Mouse (Mus musculus): Measurements from ENCODE around the gene Rpl3.

Gene Rpl3

GRCm38 (mm10) chr15:80115256-80115655 is 23.6 kb upstream of the Rpl3 start:
- in situ Hi-C loops (cut with MseI, MboI) = no loop called here

GRCm38 (mm10) chr15:80114414-80114813 is 22.7 kb upstream of the Rpl3 start:
- in situ Hi-C loops (cut with MseI, MboI) = no loop called here

- in situ Hi-C loops (cut with MseI, MboI) = no loop called here
Measured at GRCm38 (mm10) chr15:80112499-80112898, 20.8 kb upstream of the Rpl3 start.

GRCm38 (mm10) chr15:80111436-80111835 is 19.8 kb upstream of the Rpl3 start:
- in situ Hi-C loops (cut with MseI, MboI) = no loop called here

- in situ Hi-C loops (cut with MseI, MboI) = no loop called here
Measured at GRCm38 (mm10) chr15:80107575-80107974, 15.9 kb upstream of the Rpl3 start.

GRCm38 (mm10) chr15:80107143-80107542 is 15.5 kb upstream of the Rpl3 start:
- in situ Hi-C loops (cut with MseI, MboI) = no loop called here

GRCm38 (mm10) chr15:80105490-80106410 is 14.1 kb upstream of the Rpl3 start:
- in situ Hi-C loops (cut with MseI, MboI) = no loop called here

GRCm38 (mm10) chr15:80102495-80102894 is 10.8 kb upstream of the Rpl3 start:
- in situ Hi-C loops (cut with MseI, MboI) = no loop called here

GRCm38 (mm10) chr15:80101503-80101902 is 9.8 kb upstream of the Rpl3 start:
- in situ Hi-C loops (cut with MseI, MboI) = no loop called here

- in situ Hi-C loops (cut with MseI, MboI) = no loop called here
Measured at GRCm38 (mm10) chr15:80100871-80101270, 9.2 kb upstream of the Rpl3 start.

- in situ Hi-C loops (cut with MseI, MboI) = no loop called here
Measured at GRCm38 (mm10) chr15:80100196-80100595, 8.5 kb upstream of the Rpl3 start.

- in situ Hi-C loops (cut with MseI, MboI) = no loop called here
Measured at GRCm38 (mm10) chr15:80099477-80099876, 7.8 kb upstream of the Rpl3 start.

GRCm38 (mm10) chr15:80098809-80099208 is 7.1 kb upstream of the Rpl3 start:
- in situ Hi-C loops (cut with MseI, MboI) = no loop called here

- in situ Hi-C loops (cut with MseI, MboI) = no loop called here
Measured at GRCm38 (mm10) chr15:80097999-80098461, 6.4 kb upstream of the Rpl3 start.

- in situ Hi-C loops (cut with MseI, MboI) = no loop called here
Measured at GRCm38 (mm10) chr15:80096946-80097881, 5.5 kb upstream of the Rpl3 start.

- in situ Hi-C loops (cut with MseI, MboI) = no loop called here
Measured at GRCm38 (mm10) chr15:80096406-80096805, 4.7 kb upstream of the Rpl3 start.

GRCm38 (mm10) chr15:80095596-80095995 is 3.9 kb upstream of the Rpl3 start:
- in situ Hi-C loops (cut with MseI, MboI) = no loop called here

- in situ Hi-C loops (cut with MseI, MboI) = no loop called here
Measured at GRCm38 (mm10) chr15:80094201-80094600, 2.5 kb upstream of the Rpl3 start.

GRCm38 (mm10) chr15:80092599-80092998 is 931 bp upstream of the Rpl3 start:
- in situ Hi-C loops (cut with MseI, MboI) = no loop called here

- in situ Hi-C loops (cut with MseI, MboI) = no loop called here
Measured at GRCm38 (mm10) chr15:80092041-80092441, 373 bp upstream of the Rpl3 start.

GRCm38 (mm10) chr15:80090741-80091120 is 937 bp downstream of the Rpl3 start:
- in situ Hi-C loops (cut with MseI, MboI) = no loop called here

GRCm38 (mm10) chr15:80090155-80090554 is 1.5 kb downstream of the Rpl3 start:
- in situ Hi-C loops (cut with MseI, MboI) = no loop called here
